Mouse (Mus musculus): ENCODE measurements around the gene Map4k1.

- TF ChIP-seq MAX (IDR thresholded peaks at IDR 0.05) (peak; percentile 31), CTCF (IDR thresholded peaks at IDR 0.05; ENCODE audit: control insufficient read depth, insufficient read depth, insufficient read length) (no peak), FOSL1 (IDR thresholded peaks at IDR 0.05; ENCODE audit: insufficient read depth, low read length, poor library complexity, severe bottlenecking) (no peak), MYOD1 (IDR thresholded peaks at IDR 0.05; ENCODE audit: control insufficient read depth, insufficient read length, low read depth) (no peak), MYOG (IDR thresholded peaks at IDR 0.05; ENCODE audit: control insufficient read depth, extremely low read depth, insufficient read length) (no peak), USF1 (IDR thresholded peaks at IDR 0.05; ENCODE audit: low read depth) (no peak), CEBPB (IDR thresholded peaks at IDR 0.05; ENCODE audit: low read depth) (no peak)
These were observed 19.8 kb upstream of the Map4k1 start, which contains the start of gene Actn4 for GRCm38 (mm10) chr7:28961927-28962670.
